Mouse (Mus musculus): ENCODE results near the gene Abcb8. TPM values are rescaled to one million over a fixed set of nuclear protein-coding genes. Genes with fewer than 3 reads are reported as not detected.

The Abcb8 gene
- total RNA-seq (2014; rRNA removed) (21.5 and 25.2 TPM in 2 replicates), polyA plus RNA-seq (2012; rRNA removed) (69.9 and 71.0 TPM in 2 replicates)

- no peaks in the 10 kb centered on the region for H3K27me3 ChIP-seq (ENCODE audit: control insufficient read depth, insufficient read depth, low read length)
Measured at GRCm38 (mm10) chr5:24393392-24393997, at the start of gene Abcb8. TSS of gene Abcb8 (plus strand) at chr5:24393663.

GRCm38 (mm10) chr5:24343977-24344436, 49.5 kb upstream of the Abcb8 start:
- H3K27ac ChIP-seq (replicated peaks; ENCODE audit: insufficient read depth, low read depth, low read length): no peak overlapping the region
- no peak overlapping the region for H3K4me3 ChIP-seq (ENCODE audit: insufficient read depth, low read depth, low read length)
- no peak overlapping the region for H3K9ac ChIP-seq (ENCODE audit: low read depth, low read length)
- H3K4me1 ChIP-seq (ENCODE audit: control insufficient read depth, insufficient read depth, low read length): peaks cover 5% of the 10 kb centered on the region; the same call in 1 of the 2 replicates
- no peaks in the 10 kb centered on the region for H3K79me2 ChIP-seq (ENCODE audit: control insufficient read depth, insufficient read depth, low read length)
- no peak for DNase-seq (ENCODE audit: extremely low read depth, low read depth, low spot score)
- no peaks in the 10 kb centered on the region for H3K36me3 ChIP-seq (ENCODE audit: control insufficient read depth, insufficient read depth, low read length)
- TF ChIP-seq POLR2A (IDR thresholded peaks at IDR 0.05; ENCODE audit: extremely low read depth, insufficient read depth, low read length) (no peak), CTCF (IDR thresholded peaks at IDR 0.05; ENCODE audit: low read depth, low read length) (no peak)
- WGBS: 53% methylated on average over 2 of the region's 2 CpGs
- peaks cover 8% of the 10 kb centered on the region; the same call in 1 of the 2 replicates for H3K27me3 ChIP-seq (ENCODE audit: control insufficient read depth, insufficient read depth, low read length)

More at GRCm38 (mm10) chr5:24393392-24393997, at the start of gene Abcb8:
- H3K9ac ChIP-seq (ENCODE audit: low read depth, low read length): peak within 1 kb of the TSS; percentile 78
- H3K27ac ChIP-seq (replicated peaks; ENCODE audit: insufficient read depth, low read depth, low read length): peak within 1 kb of the TSS; percentile 94
- TF ChIP-seq CTCF (IDR thresholded peaks at IDR 0.05; ENCODE audit: low read depth, low read length) (peak; percentile 87), POLR2A (IDR thresholded peaks at IDR 0.05; ENCODE audit: extremely low read depth, insufficient read depth, low read length) (no peak)
- H3K36me3 ChIP-seq (ENCODE audit: control insufficient read depth, insufficient read depth, low read length): no peaks in the 10 kb centered on the region
- H3K4me3 ChIP-seq (ENCODE audit: insufficient read depth, low read depth, low read length): peak within 1 kb of the TSS; percentile 64
- peak; percentile 55 for DNase-seq (ENCODE audit: extremely low read depth, low read depth, low spot score)
- peaks cover 2% of the 10 kb centered on the region; the same call in 1 of the 2 replicates for H3K4me1 ChIP-seq (ENCODE audit: control insufficient read depth, insufficient read depth, low read length)
- 22% methylated on average over 7 of the region's 7 CpGs for WGBS
- H3K79me2 ChIP-seq (ENCODE audit: control insufficient read depth, insufficient read depth, low read length): peaks cover 2% of the 10 kb centered on the region; the same call in 1 of the 2 replicates

- no peak overlapping the region for H3K4me3 ChIP-seq (ENCODE audit: insufficient read depth, low read depth, low read length)
- TF ChIP-seq POLR2A (IDR thresholded peaks at IDR 0.05; ENCODE audit: extremely low read depth, insufficient read depth, low read length): no peak
- no peak for TF ChIP-seq CTCF (IDR thresholded peaks at IDR 0.05; ENCODE audit: low read depth, low read length)
- no peaks in the 10 kb centered on the region for H3K36me3 ChIP-seq (ENCODE audit: control insufficient read depth, insufficient read depth, low read length)
- H3K27ac ChIP-seq (replicated peaks; ENCODE audit: insufficient read depth, low read depth, low read length): no peak overlapping the region
- no peak overlapping the region for H3K9ac ChIP-seq (ENCODE audit: low read depth, low read length)
- no peak for DNase-seq (ENCODE audit: extremely low read depth, low read depth, low spot score)
- H3K27me3 ChIP-seq (ENCODE audit: control insufficient read depth, insufficient read depth, low read length): peaks cover 13% of the 10 kb centered on the region
- WGBS: 51% methylated on average over 10 of the region's 12 CpGs
- H3K79me2 ChIP-seq (ENCODE audit: control insufficient read depth, insufficient read depth, low read length): no peaks in the 10 kb centered on the region
- H3K4me1 ChIP-seq (ENCODE audit: control insufficient read depth, insufficient read depth, low read length): peaks cover 5% of the 10 kb centered on the region
Measured at GRCm38 (mm10) chr5:24344477-24345051, 48.9 kb upstream of the Abcb8 start.

- no peak overlapping the region for H3K9ac ChIP-seq (ENCODE audit: low read depth, low read length)
- H3K4me1 ChIP-seq (ENCODE audit: control insufficient read depth, insufficient read depth, low read length): peaks cover 5% of the 10 kb centered on the region
- H3K27ac ChIP-seq (replicated peaks; ENCODE audit: insufficient read depth, low read depth, low read length): no peak overlapping the region
- H3K36me3 ChIP-seq (ENCODE audit: control insufficient read depth, insufficient read depth, low read length): no peaks in the 10 kb centered on the region
- DNase-seq (ENCODE audit: extremely low read depth, low read depth, low spot score): no peak
- H3K27me3 ChIP-seq (ENCODE audit: control insufficient read depth, insufficient read depth, low read length): peaks cover 27% of the 10 kb centered on the region
- no peak overlapping the region for H3K4me3 ChIP-seq (ENCODE audit: insufficient read depth, low read depth, low read length)
- H3K79me2 ChIP-seq (ENCODE audit: control insufficient read depth, insufficient read depth, low read length): no peaks in the 10 kb centered on the region
- no peak for TF ChIP-seq POLR2A (IDR thresholded peaks at IDR 0.05; ENCODE audit: extremely low read depth, insufficient read depth, low read length)
- no peak for TF ChIP-seq CTCF (IDR thresholded peaks at IDR 0.05; ENCODE audit: low read depth, low read length)
- 87% methylated on average over 7 of the region's 7 CpGs for WGBS
Measured at GRCm38 (mm10) chr5:24346313-24346712, 47.1 kb upstream of the Abcb8 start.

GRCm38 (mm10) chr5:24347186-24347875, 46.1 kb upstream of the Abcb8 start:
- Histone ChIP-seq H3K36me3 (ENCODE audit: control insufficient read depth, insufficient read depth, low read length) (no peaks in the 10 kb centered on the region), H3K4me3 (ENCODE audit: insufficient read depth, low read depth, low read length) (no peak overlapping the region), H3K4me1 (ENCODE audit: control insufficient read depth, insufficient read depth, low read length) (peaks cover 8% of the 10 kb centered on the region), H3K79me2 (ENCODE audit: control insufficient read depth, insufficient read depth, low read length) (no peaks in the 10 kb centered on the region), H3K27ac (replicated peaks; ENCODE audit: insufficient read depth, low read depth, low read length) (no peak overlapping the region), H3K27me3 (ENCODE audit: control insufficient read depth, insufficient read depth, low read length) (peaks cover 36% of the 10 kb centered on the region), H3K9ac (ENCODE audit: low read depth, low read length) (no peak overlapping the region)
- WGBS: 76% methylated on average over 7 of the region's 7 CpGs
- no peak for TF ChIP-seq POLR2A (IDR thresholded peaks at IDR 0.05; ENCODE audit: extremely low read depth, insufficient read depth, low read length)
- TF ChIP-seq CTCF (IDR thresholded peaks at IDR 0.05; ENCODE audit: low read depth, low read length): no peak
- no peak for DNase-seq (ENCODE audit: extremely low read depth, low read depth, low spot score)

Measured in liver, adult 2 months (tissue).